Mouse (Mus musculus): ENCODE results near the gene Tmcc3. TPM values are rescaled to one million over a fixed set of nuclear protein-coding genes. Genes with fewer than 3 reads are reported as not detected.

Gene Tmcc3
- polyA plus RNA-seq, 1 experiment from 2014 or later = 12.5 TPM

DNA sequence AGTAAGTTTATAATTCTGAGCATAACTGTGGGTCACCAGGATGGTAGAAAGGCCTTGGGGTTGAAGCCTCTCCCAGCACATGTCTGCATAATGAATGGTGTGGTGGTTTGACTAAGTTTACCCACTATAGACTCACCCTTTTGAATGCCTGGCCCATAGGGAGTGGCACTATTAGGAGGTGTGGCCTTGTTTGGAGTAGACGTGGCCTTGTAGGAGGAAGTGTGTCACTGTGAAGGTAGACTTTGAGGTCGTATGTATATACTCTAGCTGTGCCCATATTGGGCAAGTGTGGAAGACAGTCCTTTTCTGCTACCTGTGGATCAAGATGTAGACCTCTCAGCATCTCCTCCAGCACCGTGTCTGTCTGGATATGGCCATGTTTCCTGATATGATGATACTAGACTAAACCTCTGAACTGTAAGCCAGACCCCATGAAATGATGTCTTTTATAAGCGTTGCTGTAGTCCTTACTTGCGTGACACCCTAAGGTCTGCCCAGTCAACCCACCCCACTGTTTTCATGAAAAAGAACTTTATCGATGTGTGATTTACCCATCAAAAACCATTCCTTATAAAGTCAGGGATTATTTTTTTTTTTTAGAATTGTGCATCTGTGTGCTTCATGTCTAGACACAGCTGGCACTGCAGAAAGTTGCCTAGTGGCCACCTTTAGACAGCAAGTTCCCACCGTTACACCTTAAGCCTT lies 40.6 kb downstream of the Tmcc3 start:
- H3K4me3 ChIP-seq (replicated peaks; ENCODE audit: low read length) = no peak overlapping the region
- H3K9ac ChIP-seq = no peak overlapping the region
- no peaks in the 10 kb centered on the region for H3K27me3 ChIP-seq (ENCODE audit: control insufficient read depth, insufficient read depth, low read length)
- H3K27ac ChIP-seq = no peak overlapping the region
- ATAC-seq (ENCODE audit: low FRiP score) (no peak), DNase-seq (ENCODE audit: low spot score) (no peak)
- no peak overlapping the region for H3K4me2 ChIP-seq (replicated peaks)
- no peaks in the 10 kb centered on the region for H3K9me3 ChIP-seq (ENCODE audit: control insufficient read depth, low read length)
- 97% methylated on average over 7 of the region's 7 CpGs for WGBS
- H3K4me1 ChIP-seq (replicated peaks; ENCODE audit: control insufficient read depth, insufficient read depth, low read length) = no peaks in the 10 kb centered on the region
- no peaks in the 10 kb centered on the region for H3K36me3 ChIP-seq (replicated peaks; ENCODE audit: control insufficient read depth, insufficient read depth)

DNA sequence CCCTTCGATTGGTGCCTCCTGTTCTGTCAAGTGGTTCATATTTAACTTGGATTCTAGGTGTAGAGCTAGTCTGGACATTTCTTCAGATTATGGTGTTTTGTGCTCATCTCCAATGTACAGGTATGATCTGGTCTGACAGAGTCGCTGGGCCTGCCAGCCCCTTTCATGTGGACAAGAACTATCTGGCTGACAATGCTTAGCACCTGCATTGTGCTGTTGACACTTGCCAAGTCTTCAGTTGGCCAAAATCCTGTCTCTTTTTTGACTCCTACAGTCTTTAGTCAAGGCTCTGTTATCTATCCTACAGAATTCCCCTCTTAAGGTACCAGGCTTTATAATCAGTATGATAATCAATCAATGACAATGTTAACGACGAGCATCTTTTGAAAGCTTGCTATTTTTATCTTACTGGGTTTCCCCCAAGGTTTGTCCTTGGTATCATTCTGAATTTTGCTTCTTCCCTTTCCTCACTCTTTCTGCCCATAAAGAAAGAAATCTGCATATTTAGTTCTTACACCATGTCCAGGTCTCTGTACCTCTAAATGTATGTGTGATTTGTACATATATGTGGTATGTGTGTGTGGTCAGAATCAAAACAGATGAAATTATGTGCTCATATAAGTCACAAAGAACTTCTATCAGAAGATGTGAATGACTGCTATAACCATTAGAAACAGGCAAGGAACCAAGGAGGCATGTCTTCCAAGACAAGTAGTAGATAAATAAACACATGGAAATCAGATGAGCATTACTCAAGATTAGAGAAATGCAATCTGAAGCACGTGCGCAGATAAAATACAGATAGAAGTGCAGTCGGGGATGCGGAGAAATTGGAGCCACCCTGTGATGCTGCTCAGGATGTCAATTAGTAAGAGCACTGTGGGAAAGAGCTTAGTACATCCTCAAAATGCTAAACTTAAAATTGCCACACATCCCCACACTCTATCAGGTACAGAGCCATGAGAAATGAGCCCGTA lies 41.4 kb downstream of the Tmcc3 start:
- no peaks in the 10 kb centered on the region for H3K27me3 ChIP-seq (ENCODE audit: control insufficient read depth, insufficient read depth, low read length)
- 88% methylated on average over 9 of the region's 9 CpGs for WGBS
- no peak overlapping the region for H3K27ac ChIP-seq
- no peaks in the 10 kb centered on the region for H3K9me3 ChIP-seq (ENCODE audit: control insufficient read depth, low read length)
- H3K9ac ChIP-seq = no peak overlapping the region
- H3K36me3 ChIP-seq (replicated peaks; ENCODE audit: control insufficient read depth, insufficient read depth) = no peaks in the 10 kb centered on the region
- ATAC-seq (ENCODE audit: low FRiP score) = no peak
- DNase-seq (ENCODE audit: low spot score) = no peak
- H3K4me1 ChIP-seq (replicated peaks; ENCODE audit: control insufficient read depth, insufficient read depth, low read length) = no peaks in the 10 kb centered on the region
- no peak overlapping the region for H3K4me2 ChIP-seq (replicated peaks)
- no peak overlapping the region for H3K4me3 ChIP-seq (replicated peaks; ENCODE audit: low read length)

DNA sequence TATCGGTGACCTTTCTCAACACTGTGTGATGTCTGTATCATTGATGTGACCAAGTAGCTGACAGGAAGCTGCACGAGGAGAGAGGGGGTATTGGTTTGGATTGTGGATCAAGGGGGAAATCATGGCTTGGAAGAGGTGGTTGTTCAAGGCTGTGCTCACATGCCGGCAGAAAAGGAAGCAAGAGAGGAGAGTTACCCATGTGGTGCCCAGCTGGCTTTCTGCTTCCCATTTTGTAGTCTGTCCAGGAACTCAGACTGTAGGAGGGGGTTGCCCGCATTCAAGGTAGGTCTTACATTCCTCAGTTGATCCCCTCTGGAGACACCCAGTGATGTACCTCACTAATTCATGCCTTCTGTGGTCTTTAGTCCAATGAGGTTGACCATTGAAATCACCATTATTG lies 42.3 kb downstream of the Tmcc3 start:
- WGBS = 80% methylated on average over 4 of the region's 4 CpGs
- Histone ChIP-seq H3K9me3 (ENCODE audit: control insufficient read depth, low read length) (no peaks in the 10 kb centered on the region), H3K4me3 (replicated peaks; ENCODE audit: low read length) (no peak overlapping the region), H3K9ac (no peak overlapping the region), H3K27me3 (ENCODE audit: control insufficient read depth, insufficient read depth, low read length) (no peaks in the 10 kb centered on the region), H3K27ac (no peak overlapping the region), H3K36me3 (replicated peaks; ENCODE audit: control insufficient read depth, insufficient read depth) (no peaks in the 10 kb centered on the region), H3K4me1 (replicated peaks; ENCODE audit: control insufficient read depth, insufficient read depth, low read length) (no peaks in the 10 kb centered on the region), H3K4me2 (replicated peaks) (no peak overlapping the region)
- DNase-seq (ENCODE audit: low spot score) = no peak
- no peak for ATAC-seq (ENCODE audit: low FRiP score)

DNA sequence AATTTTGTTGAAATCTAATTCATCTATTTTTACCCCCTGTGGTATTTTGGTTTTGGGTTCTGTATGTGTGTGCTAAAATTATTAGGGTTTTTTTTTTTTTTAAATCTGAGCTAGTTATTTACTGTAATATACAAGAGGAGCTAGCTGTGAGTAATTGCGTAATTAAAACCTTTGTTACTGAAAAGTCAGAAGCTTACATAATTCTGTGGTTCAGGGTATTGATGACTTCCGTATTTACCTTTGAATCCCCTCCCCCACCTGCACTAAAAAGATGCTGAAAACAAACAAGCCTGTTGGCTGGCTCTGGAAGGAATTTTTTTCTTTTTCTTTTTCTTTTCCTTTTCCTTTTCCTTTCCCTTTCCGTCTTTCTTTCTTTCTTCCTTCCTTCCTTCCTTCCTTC lies 42.7 kb downstream of the Tmcc3 start:
- 83% methylated on average over 3 of the region's 3 CpGs for WGBS
- H3K4me2 ChIP-seq (replicated peaks) = no peak overlapping the region
- DNase-seq (ENCODE audit: low spot score) (no peak), ATAC-seq (ENCODE audit: low FRiP score) (no peak)
- H3K9me3 ChIP-seq (ENCODE audit: control insufficient read depth, low read length) = no peaks in the 10 kb centered on the region
- H3K4me3 ChIP-seq (replicated peaks; ENCODE audit: low read length) = no peak overlapping the region
- no peaks in the 10 kb centered on the region for H3K27me3 ChIP-seq (ENCODE audit: control insufficient read depth, insufficient read depth, low read length)
- H3K9ac ChIP-seq = no peak overlapping the region
- no peak overlapping the region for H3K27ac ChIP-seq
- no peaks in the 10 kb centered on the region for H3K4me1 ChIP-seq (replicated peaks; ENCODE audit: control insufficient read depth, insufficient read depth, low read length)
- H3K36me3 ChIP-seq (replicated peaks; ENCODE audit: control insufficient read depth, insufficient read depth) = no peaks in the 10 kb centered on the region

DNA sequence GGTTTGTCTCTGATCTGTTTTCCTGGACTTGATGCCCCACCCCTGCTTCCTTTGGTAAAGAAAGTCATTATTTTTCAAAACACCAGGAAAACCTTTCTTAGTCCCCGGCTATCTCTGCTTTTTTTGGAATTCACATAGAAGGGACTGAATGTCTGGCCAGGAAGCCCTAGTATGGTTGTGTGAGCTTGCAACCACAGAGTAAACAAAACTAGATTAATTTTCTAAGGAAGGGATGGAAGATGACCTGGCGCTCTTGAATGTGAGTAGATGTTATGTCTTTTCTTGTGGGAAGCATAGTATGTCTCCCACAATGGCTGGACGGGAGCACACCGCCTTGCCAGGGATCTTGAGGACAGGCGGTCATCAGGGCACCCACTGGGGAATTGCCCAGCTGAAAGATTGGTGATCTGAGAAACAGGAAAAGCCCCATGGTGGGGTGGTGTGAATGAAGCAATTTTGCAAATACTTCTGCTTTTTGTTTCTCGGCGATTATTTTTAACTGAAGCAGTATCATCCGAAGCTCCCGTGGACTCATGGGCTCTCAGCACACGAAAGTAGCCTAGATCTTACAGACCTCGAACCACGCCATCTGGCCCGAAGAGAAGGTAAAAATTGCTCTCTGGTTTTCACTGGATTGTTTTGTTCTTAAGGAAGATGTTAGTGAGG lies 44.9 kb downstream of the Tmcc3 start:
- no peak overlapping the region for H3K4me2 ChIP-seq (replicated peaks)
- 86% methylated on average over 13 of the region's 13 CpGs for WGBS
- ATAC-seq (ENCODE audit: low FRiP score) (no peak), DNase-seq (ENCODE audit: low spot score) (no peak)
- no peak overlapping the region for H3K4me3 ChIP-seq (replicated peaks; ENCODE audit: low read length)
- H3K9me3 ChIP-seq (ENCODE audit: control insufficient read depth, low read length) = 0 out of 2 replicates have a peak, but pooled peaks cover 2% of the 10 kb centered on the region
- H3K4me1 ChIP-seq (replicated peaks; ENCODE audit: control insufficient read depth, insufficient read depth, low read length) = no peaks in the 10 kb centered on the region
- no peaks in the 10 kb centered on the region for H3K27me3 ChIP-seq (ENCODE audit: control insufficient read depth, insufficient read depth, low read length)
- no peak overlapping the region for H3K27ac ChIP-seq
- H3K36me3 ChIP-seq (replicated peaks; ENCODE audit: control insufficient read depth, insufficient read depth) = no peaks in the 10 kb centered on the region
- H3K9ac ChIP-seq = no peak overlapping the region

DNA sequence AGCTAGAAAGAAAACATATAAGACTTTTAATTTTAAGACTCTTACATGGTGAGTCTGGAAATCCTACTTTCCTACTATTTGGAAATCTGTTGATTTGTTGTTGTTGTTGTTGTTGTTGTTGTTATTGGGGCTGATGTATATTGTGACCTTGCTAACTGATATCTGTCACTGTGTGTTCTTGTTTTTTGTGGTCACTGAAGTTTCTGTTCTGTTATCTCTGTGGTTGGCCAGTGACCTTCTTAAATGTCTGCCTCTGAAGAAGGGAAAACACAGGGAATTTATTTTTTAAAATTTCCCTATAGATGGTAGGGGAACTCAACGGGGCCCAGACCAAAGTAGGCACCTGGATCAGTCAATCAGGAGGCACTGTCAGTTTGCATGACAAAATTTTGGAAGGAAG lies 48.9 kb downstream of the Tmcc3 start:
- Histone ChIP-seq H3K36me3 (replicated peaks; ENCODE audit: control insufficient read depth, insufficient read depth) (no peaks in the 10 kb centered on the region), H3K9ac (no peak overlapping the region), H3K9me3 (ENCODE audit: control insufficient read depth, low read length) (0 out of 2 replicates have a peak, but pooled peaks cover 4% of the 10 kb centered on the region), H3K27me3 (ENCODE audit: control insufficient read depth, insufficient read depth, low read length) (no peaks in the 10 kb centered on the region), H3K4me2 (replicated peaks) (no peak overlapping the region), H3K27ac (no peak overlapping the region), H3K4me1 (replicated peaks; ENCODE audit: control insufficient read depth, insufficient read depth, low read length) (no peaks in the 10 kb centered on the region), H3K4me3 (replicated peaks; ENCODE audit: low read length) (no peak overlapping the region)
- DNase-seq (ENCODE audit: low spot score) (no peak), ATAC-seq (ENCODE audit: low FRiP score) (no peak)
- 81% methylated on average over 1 of the region's 1 CpGs for WGBS

DNA sequence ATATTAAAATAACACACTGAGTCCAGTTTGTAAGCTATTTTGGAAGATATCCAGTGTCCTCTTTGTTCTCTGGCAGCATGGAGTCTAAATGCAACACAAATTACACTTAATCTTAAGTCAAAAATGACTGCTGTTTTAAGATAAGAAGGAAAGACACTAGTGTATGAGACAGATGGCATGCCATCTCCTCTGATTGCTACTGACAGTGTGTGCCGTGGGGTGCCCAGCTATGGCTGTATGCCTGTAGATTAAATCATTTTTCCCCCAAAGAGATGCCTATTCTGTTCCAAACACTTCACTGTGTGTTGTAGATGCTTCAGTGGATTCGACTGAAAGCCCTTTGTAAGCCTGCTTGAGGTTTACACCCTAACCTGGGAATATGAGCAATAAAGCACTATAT lies 59.5 kb downstream of the Tmcc3 start:
- DNase-seq (ENCODE audit: low spot score) = no peak
- 53% methylated on average over 2 of the region's 2 CpGs for WGBS
- H3K4me1 ChIP-seq (replicated peaks; ENCODE audit: control insufficient read depth, insufficient read depth, low read length) = peaks cover 12% of the 10 kb centered on the region; the same call in 1 of the 2 replicates
- no peak overlapping the region for H3K4me2 ChIP-seq (replicated peaks)
- no peaks in the 10 kb centered on the region for H3K36me3 ChIP-seq (replicated peaks; ENCODE audit: control insufficient read depth, insufficient read depth)
- no peak overlapping the region for H3K4me3 ChIP-seq (replicated peaks; ENCODE audit: low read length)
- H3K9me3 ChIP-seq (ENCODE audit: control insufficient read depth, low read length) = no peaks in the 10 kb centered on the region
- no peak overlapping the region for H3K9ac ChIP-seq
- H3K27me3 ChIP-seq (ENCODE audit: control insufficient read depth, insufficient read depth, low read length) = no peaks in the 10 kb centered on the region
- no peak for ATAC-seq (ENCODE audit: low FRiP score)
- 0 out of 2 replicates have a peak overlapping the region, but pooled peaks have one; percentile 17 for H3K27ac ChIP-seq

DNA sequence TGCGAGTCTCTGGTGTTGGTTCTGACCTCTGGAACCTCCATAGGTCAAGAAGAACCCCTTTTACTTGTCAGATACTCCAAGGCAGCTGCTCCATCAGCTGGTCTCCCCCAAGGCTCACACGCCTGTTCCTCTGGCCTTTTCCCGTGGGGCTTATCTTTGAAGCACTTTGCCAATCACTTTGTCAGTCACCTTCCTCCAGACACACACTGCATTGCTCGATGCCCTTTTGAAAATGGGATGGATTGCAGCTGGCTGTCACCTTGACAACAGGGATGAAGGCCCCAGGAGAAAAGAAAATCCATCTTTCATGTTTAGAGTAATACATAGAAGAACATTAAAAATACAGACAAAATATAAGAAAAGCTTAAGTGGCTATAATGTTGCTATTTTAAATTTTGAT lies 65.2 kb downstream of the Tmcc3 start:
- no peak overlapping the region for H3K4me2 ChIP-seq (replicated peaks)
- H3K9ac ChIP-seq = no peak overlapping the region
- H3K9me3 ChIP-seq (ENCODE audit: control insufficient read depth, low read length) = no peaks in the 10 kb centered on the region
- H3K27me3 ChIP-seq (ENCODE audit: control insufficient read depth, insufficient read depth, low read length) = no peaks in the 10 kb centered on the region
- ATAC-seq (ENCODE audit: low FRiP score) (no peak), DNase-seq (ENCODE audit: low spot score) (no peak)
- no peak overlapping the region for H3K4me3 ChIP-seq (replicated peaks; ENCODE audit: low read length)
- no peaks in the 10 kb centered on the region for H3K36me3 ChIP-seq (replicated peaks; ENCODE audit: control insufficient read depth, insufficient read depth)
- WGBS = 47% methylated on average over 4 of the region's 4 CpGs
- peaks cover 25% of the 10 kb centered on the region for H3K4me1 ChIP-seq (replicated peaks; ENCODE audit: control insufficient read depth, insufficient read depth, low read length)
- no peak overlapping the region for H3K27ac ChIP-seq

DNA sequence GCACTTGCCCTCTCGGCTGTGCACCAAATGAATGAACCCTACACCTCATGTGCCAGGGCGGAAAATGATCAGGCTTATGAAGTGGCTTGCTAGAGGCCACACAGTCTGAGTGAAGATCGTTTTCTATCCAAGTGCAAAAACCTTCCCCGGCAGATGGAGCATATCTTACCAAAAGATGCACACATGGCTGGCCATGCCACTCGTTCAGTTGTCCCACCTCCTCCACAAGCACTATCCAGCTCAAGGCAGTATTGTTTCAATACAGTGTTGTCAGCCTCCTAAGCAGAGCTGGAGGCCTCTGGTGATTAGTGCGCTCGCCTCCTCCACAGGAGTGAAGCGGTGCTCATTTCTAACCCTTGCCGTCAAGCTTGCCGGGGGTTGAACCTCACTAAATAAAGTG lies 66.1 kb downstream of the Tmcc3 start:
- 0 out of 2 replicates have a peak, but pooled peaks have one; percentile 19 for ATAC-seq (ENCODE audit: low FRiP score)
- Histone ChIP-seq H3K9ac (peak overlapping the region; percentile 16; the same call in 1 of the 2 replicates), H3K4me1 (replicated peaks; ENCODE audit: control insufficient read depth, insufficient read depth, low read length) (peaks cover 22% of the 10 kb centered on the region), H3K27me3 (ENCODE audit: control insufficient read depth, insufficient read depth, low read length) (no peaks in the 10 kb centered on the region), H3K4me3 (replicated peaks; ENCODE audit: low read length) (no peak overlapping the region), H3K36me3 (replicated peaks; ENCODE audit: control insufficient read depth, insufficient read depth) (no peaks in the 10 kb centered on the region), H3K9me3 (ENCODE audit: control insufficient read depth, low read length) (no peaks in the 10 kb centered on the region), H3K27ac (peak overlapping the region; percentile 61), H3K4me2 (replicated peaks) (peak overlapping the region; percentile 22; the same call in 1 of the 2 replicates)
- WGBS = 57% methylated on average over 10 of the region's 10 CpGs
- no peak for DNase-seq (ENCODE audit: low spot score)
